Mouse (Mus musculus) C2C12 (cell line): Measurements from ENCODE around the gene Atp5g1.

Source experiments
- CEBPB ChIP-seq: IDR thresholded peaks from one replicate; pipeline ENCODE4 v1.6.1; 2011; ENCODE audit warnings: low read depth, mild to moderate bottlenecking, control low read depth, moderate library complexity
- CTCF ChIP-seq: IDR thresholded peaks from one replicate; pipeline ENCODE4 v1.5.1; 2011; ENCODE audit not compliant: control insufficient read depth, insufficient read depth, insufficient read length
- MAX ChIP-seq: IDR thresholded peaks from one replicate; pipeline ENCODE4 v1.6.1; 2011; ENCODE audit warnings: mild to moderate bottlenecking, control low read depth

- TF ChIP-seq CTCF, result no peak
- no peak for TF ChIP-seq MAX
- no peak for TF ChIP-seq CEBPB
These were observed 32.9 kb upstream of the Atp5g1 start for GRCm38 (mm10) chr11:96108376-96108775.
